Mouse (Mus musculus): ENCODE measurements at regions not wholly inside any gene's neighbourhood (a gene's known extent, or its start where the extent isn't known, plus 50 kb on each side); places are given as distances from the start of the nearest gene placed in this dataset.

- H3K36me3 ChIP-seq: no peaks in the 10 kb centered on the region
- H3K4me2 ChIP-seq: no peak overlapping the region
- no peak overlapping the region for H3K27ac ChIP-seq (replicated peaks)
- H3K4me1 ChIP-seq: no peaks in the 10 kb centered on the region; the same call in 1 of the 2 replicates
- H3K9me3 ChIP-seq: peaks cover 11% of the 10 kb centered on the region; the same call in 1 of the 2 replicates
- no peak overlapping the region for H3K9ac ChIP-seq
- H3K4me3 ChIP-seq: no peak overlapping the region
- no peak for ATAC-seq (ENCODE audit: extremely low read depth, insufficient number of reproducible peaks, low FRiP score, low TSS enrichment)
- 87% methylated on average over 8 of the region's 8 CpGs for WGBS
- no peaks in the 10 kb centered on the region for H3K27me3 ChIP-seq (replicated peaks)
Measured at GRCm38 (mm10) chr5:141054991-141055390, 54.6 kb upstream of the Card11 start.

DNA sequence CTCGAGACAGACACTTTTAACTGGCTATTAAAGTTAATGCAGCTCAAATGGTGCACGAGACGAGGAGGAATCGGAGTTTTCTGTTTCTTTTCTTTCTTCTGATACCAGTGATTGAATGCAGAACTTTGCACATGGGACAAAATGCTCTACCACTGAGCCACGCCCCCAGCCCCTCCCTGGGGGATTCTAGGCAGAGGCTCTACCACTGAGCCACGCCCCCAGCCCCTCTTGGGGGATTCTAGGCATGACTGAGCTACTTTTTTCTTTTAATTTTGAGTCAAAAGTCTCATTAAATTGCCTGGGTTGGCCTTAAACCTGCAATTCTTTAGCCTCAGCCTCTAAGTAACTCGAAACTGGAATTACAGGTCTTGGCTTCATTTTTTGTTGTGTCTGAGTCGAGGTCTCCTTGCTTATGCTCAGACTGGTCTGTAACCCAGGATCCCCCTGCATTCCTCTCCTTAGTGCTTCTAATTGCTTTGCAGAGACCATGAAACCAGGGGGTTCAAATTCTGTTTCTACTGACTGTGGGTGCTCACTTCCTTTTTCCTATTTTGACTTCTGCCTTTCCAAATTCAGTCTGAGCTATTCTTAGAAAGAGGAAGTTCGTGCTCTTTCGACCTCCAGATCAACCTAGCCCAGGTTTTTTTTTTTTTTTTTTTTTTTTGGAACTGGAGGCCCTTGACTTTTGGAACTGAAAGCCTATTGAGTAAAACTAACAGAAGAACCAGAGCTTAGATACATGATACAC lies 55.4 kb upstream of the Card11 start:
- Histone ChIP-seq H3K4me3 (no peak overlapping the region), H3K9ac (no peak overlapping the region), H3K27ac (replicated peaks) (no peak overlapping the region), H3K9me3 (peaks cover 11% of the 10 kb centered on the region; the same call in 1 of the 2 replicates), H3K27me3 (replicated peaks) (no peaks in the 10 kb centered on the region), H3K36me3 (no peaks in the 10 kb centered on the region), H3K4me1 (no peaks in the 10 kb centered on the region; the same call in 1 of the 2 replicates), H3K4me2 (no peak overlapping the region)
- ATAC-seq (ENCODE audit: extremely low read depth, insufficient number of reproducible peaks, low FRiP score, low TSS enrichment): no peak
- 66% methylated on average over 10 of the region's 10 CpGs for WGBS

GRCm38 (mm10) chr5:141058141-141058540 lies 57.8 kb upstream of the Card11 start:
- no peaks in the 10 kb centered on the region for H3K9me3 ChIP-seq
- H3K27me3 ChIP-seq (replicated peaks): no peaks in the 10 kb centered on the region
- no peaks in the 10 kb centered on the region; the same call in 1 of the 2 replicates for H3K4me1 ChIP-seq
- H3K4me3 ChIP-seq: no peak overlapping the region
- no peak for ATAC-seq (ENCODE audit: extremely low read depth, insufficient number of reproducible peaks, low FRiP score, low TSS enrichment)
- no peak overlapping the region for H3K4me2 ChIP-seq
- H3K9ac ChIP-seq: no peak overlapping the region
- WGBS: 65% methylated on average over 7 of the region's 7 CpGs
- no peaks in the 10 kb centered on the region for H3K36me3 ChIP-seq
- no peak overlapping the region for H3K27ac ChIP-seq (replicated peaks)

- no peaks in the 10 kb centered on the region for H3K36me3 ChIP-seq
- WGBS: 62% methylated on average over 1 of the region's 1 CpGs
- no peaks in the 10 kb centered on the region for H3K27me3 ChIP-seq (replicated peaks)
- no peaks in the 10 kb centered on the region; the same call in 1 of the 2 replicates for H3K4me1 ChIP-seq
- H3K4me3 ChIP-seq: no peak overlapping the region
- H3K9me3 ChIP-seq: no peaks in the 10 kb centered on the region
- no peak for ATAC-seq (ENCODE audit: extremely low read depth, insufficient number of reproducible peaks, low FRiP score, low TSS enrichment)
- H3K4me2 ChIP-seq: no peak overlapping the region
- H3K9ac ChIP-seq: no peak overlapping the region
- H3K27ac ChIP-seq (replicated peaks): no peak overlapping the region
Measured at GRCm38 (mm10) chr5:141058863-141059262, 58.5 kb upstream of the Card11 start.

DNA sequence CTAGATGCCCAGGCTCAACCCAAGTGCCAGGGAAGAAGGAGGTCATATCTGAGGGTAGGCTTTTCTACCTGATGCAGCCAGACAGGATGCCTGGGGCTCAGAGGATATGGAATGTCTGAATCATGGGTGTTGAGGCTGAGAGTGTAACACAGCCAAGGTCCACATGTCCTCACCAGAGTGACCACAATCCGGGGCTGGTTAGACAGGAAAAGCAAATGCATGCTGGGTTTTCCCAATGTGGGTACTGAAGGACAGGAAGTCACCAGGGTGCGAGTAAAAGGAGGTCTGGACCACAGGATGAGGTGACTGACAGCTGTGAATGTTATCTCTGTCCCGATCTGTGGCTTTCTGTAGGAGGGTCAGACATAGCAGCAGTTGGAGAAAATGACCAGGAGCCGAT lies 61.8 kb upstream of the Card11 start:
- no peak overlapping the region for H3K4me2 ChIP-seq
- 38% methylated on average over 4 of the region's 4 CpGs for whole genome bisulfite sequencing

GRCm38 (mm10) chr5:141067561-141067960 lies 67.2 kb upstream of the Card11 start:
- Histone ChIP-seq H3K27me3 (replicated peaks) (no peaks in the 10 kb centered on the region), H3K4me2 (no peak overlapping the region), H3K9me3 (0 out of 2 replicates have a peak, but pooled peaks cover 3% of the 10 kb centered on the region), H3K4me3 (no peak overlapping the region), H3K4me1 (no peaks in the 10 kb centered on the region), H3K27ac (replicated peaks) (no peak overlapping the region), H3K9ac (no peak overlapping the region), H3K36me3 (no peaks in the 10 kb centered on the region)
- ATAC-seq (ENCODE audit: extremely low read depth, insufficient number of reproducible peaks, low FRiP score, low TSS enrichment): no peak
- WGBS: 75% methylated on average over 7 of the region's 7 CpGs

More for the DNA sequence above, 61.8 kb upstream of the Card11 start:
- no peak for ATAC-seq (ENCODE audit: extremely low read depth, insufficient number of reproducible peaks, low FRiP score, low TSS enrichment)
- H3K27me3 ChIP-seq (replicated peaks): no peaks in the 10 kb centered on the region
- no peaks in the 10 kb centered on the region for H3K4me1 ChIP-seq
- no peaks in the 10 kb centered on the region for H3K9me3 ChIP-seq
- H3K4me3 ChIP-seq: no peak overlapping the region
- H3K36me3 ChIP-seq: no peaks in the 10 kb centered on the region
- H3K9ac ChIP-seq: no peak overlapping the region
- H3K27ac ChIP-seq (replicated peaks): no peak overlapping the region

- Histone ChIP-seq H3K9me3 (no peaks in the 10 kb centered on the region), H3K27me3 (replicated peaks) (no peaks in the 10 kb centered on the region), H3K4me3 (no peak overlapping the region), H3K27ac (replicated peaks) (no peak overlapping the region), H3K36me3 (no peaks in the 10 kb centered on the region), H3K4me2 (no peak overlapping the region), H3K4me1 (peaks cover 5% of the 10 kb centered on the region), H3K9ac (no peak overlapping the region)
- no peak for ATAC-seq (ENCODE audit: extremely low read depth, insufficient number of reproducible peaks, low FRiP score, low TSS enrichment)
- 84% methylated on average over 3 of the region's 3 CpGs for WGBS
Measured at GRCm38 (mm10) chr5:141074457-141074856, 74.1 kb upstream of the Card11 start.

GRCm38 (mm10) chr5:141076158-141076557 lies 75.8 kb upstream of the Card11 start:
- H3K27me3 ChIP-seq (replicated peaks): peaks cover 8% of the 10 kb centered on the region
- WGBS: 56% methylated on average over 7 of the region's 7 CpGs
- no peak overlapping the region for H3K4me3 ChIP-seq
- H3K9me3 ChIP-seq: no peaks in the 10 kb centered on the region
- no peak overlapping the region for H3K9ac ChIP-seq
- H3K36me3 ChIP-seq: no peaks in the 10 kb centered on the region
- H3K4me2 ChIP-seq: no peak overlapping the region
- H3K27ac ChIP-seq (replicated peaks): no peak overlapping the region
- peaks cover 9% of the 10 kb centered on the region for H3K4me1 ChIP-seq
- ATAC-seq (ENCODE audit: extremely low read depth, insufficient number of reproducible peaks, low FRiP score, low TSS enrichment): no peak

- ATAC-seq (ENCODE audit: extremely low read depth, insufficient number of reproducible peaks, low FRiP score, low TSS enrichment): no peak
- Histone ChIP-seq H3K27me3 (replicated peaks) (peaks cover 15% of the 10 kb centered on the region), H3K4me2 (no peak overlapping the region), H3K9ac (no peak overlapping the region), H3K9me3 (no peaks in the 10 kb centered on the region), H3K4me3 (no peak overlapping the region), H3K4me1 (peaks cover 9% of the 10 kb centered on the region), H3K27ac (replicated peaks) (no peak overlapping the region), H3K36me3 (no peaks in the 10 kb centered on the region)
- WGBS: 78% methylated on average over 2 of the region's 2 CpGs
Measured at GRCm38 (mm10) chr5:141076942-141077341, 76.6 kb upstream of the Card11 start.

GRCm38 (mm10) chr5:141080896-141081295 lies 80.5 kb upstream of the Card11 start:
- ATAC-seq (ENCODE audit: extremely low read depth, insufficient number of reproducible peaks, low FRiP score, low TSS enrichment): no peak
- 70% methylated on average over 5 of the region's 5 CpGs for WGBS
- no peak overlapping the region for H3K27ac ChIP-seq (replicated peaks)
- no peak overlapping the region for H3K4me2 ChIP-seq
- no peaks in the 10 kb centered on the region for H3K9me3 ChIP-seq
- H3K9ac ChIP-seq: no peak overlapping the region
- no peaks in the 10 kb centered on the region for H3K36me3 ChIP-seq
- peaks cover 19% of the 10 kb centered on the region for H3K27me3 ChIP-seq (replicated peaks)
- H3K4me3 ChIP-seq: no peak overlapping the region
- peaks cover 9% of the 10 kb centered on the region for H3K4me1 ChIP-seq

GRCm38 (mm10) chr5:141084056-141084730 lies 83.8 kb upstream of the Card11 start:
- Histone ChIP-seq H3K4me2 (no peak overlapping the region), H3K27ac (replicated peaks) (no peak overlapping the region), H3K4me3 (no peak overlapping the region), H3K9me3 (no peaks in the 10 kb centered on the region), H3K27me3 (replicated peaks) (peaks cover 22% of the 10 kb centered on the region), H3K36me3 (no peaks in the 10 kb centered on the region), H3K9ac (no peak overlapping the region), H3K4me1 (peaks cover 7% of the 10 kb centered on the region)
- no peak for ATAC-seq (ENCODE audit: extremely low read depth, insufficient number of reproducible peaks, low FRiP score, low TSS enrichment)
- WGBS: 70% methylated on average over 14 of the region's 14 CpGs

- H3K4me3 ChIP-seq: no peak overlapping the region
- no peak for ATAC-seq (ENCODE audit: extremely low read depth, insufficient number of reproducible peaks, low FRiP score, low TSS enrichment)
- H3K9me3 ChIP-seq: no peaks in the 10 kb centered on the region
- H3K27ac ChIP-seq (replicated peaks): no peak overlapping the region
- H3K36me3 ChIP-seq: no peaks in the 10 kb centered on the region
- 26% methylated on average over 7 of the region's 7 CpGs for WGBS
- peaks cover 1% of the 10 kb centered on the region for H3K4me1 ChIP-seq
- no peak overlapping the region for H3K9ac ChIP-seq
- H3K27me3 ChIP-seq (replicated peaks): peaks cover 22% of the 10 kb centered on the region
- no peak overlapping the region for H3K4me2 ChIP-seq
Measured at GRCm38 (mm10) chr5:141084746-141085145, 84.4 kb upstream of the Card11 start.
